Mouse (Mus musculus) limb, embryonic 14.5 days (tissue): ENCODE data around the gene Scaf4. TPM values are rescaled to one million over a fixed set of nuclear protein-coding genes. Genes with fewer than 3 reads are reported as not detected.

Source experiments
- ATAC-seq: fragments of 200-750 bp; cut with Nextera tagmentation; 2 replicates; pipeline ENCODE4 v1.8.0; 2017; ENCODE audit warnings: low read depth, moderate number of reproducible peaks, moderate TSS enrichment; ENCODE audit not compliant: low FRiP score
- DNase-seq: peaks from one replicate; pipeline ENCODE4 v3.0.0-alpha.2; 2015; ENCODE audit warnings: low spot score
- H3K27ac ChIP-seq: fragments of 300-500 bp; sonication (generic); replicated peaks from 2 replicates; pipeline ENCODE4 v1.5.1; 2014; ENCODE audit warnings: low read depth, mild to moderate bottlenecking, low read length, moderate library complexity, mixed read lengths
- H3K27me3 ChIP-seq: fragments of 300-500 bp; sonication (generic); 2 replicates; pipeline ENCODE4 v1.6.1; 2014; ENCODE audit warnings: low read length, mixed read lengths; ENCODE audit not compliant: control insufficient read depth, insufficient read depth
- H3K36me3 ChIP-seq: fragments of 300-500 bp; sonication (generic); 2 replicates; pipeline ENCODE4 v1.6.1; 2014; ENCODE audit warnings: mild to moderate bottlenecking, low read length, moderate library complexity, mixed read lengths; ENCODE audit not compliant: control insufficient read depth, insufficient read depth
- H3K4me1 ChIP-seq: fragments of 300-500 bp; sonication (generic); 2 replicates; pipeline ENCODE4 v1.6.1; 2014; ENCODE audit warnings: antibody characterized with exemption, low read length, mixed read lengths; ENCODE audit not compliant: control insufficient read depth, insufficient read depth
- H3K4me2 ChIP-seq: fragments of 300-500 bp; sonication (generic); replicated peaks from 2 replicates; pipeline ENCODE4 v1.6.1; 2014; ENCODE audit warnings: low read depth, mild to moderate bottlenecking, low read length, moderate library complexity; ENCODE audit not compliant: severe bottlenecking
- H3K4me3 ChIP-seq: fragments of 300-500 bp; sonication (generic); replicated peaks from 2 replicates; pipeline ENCODE4 v1.5.1; 2014; ENCODE audit warnings: low read length
- H3K9ac ChIP-seq: fragments of 300-500 bp; sonication (generic); 2 replicates; pipeline ENCODE4 v1.6.1; 2014; ENCODE audit warnings: mild to moderate bottlenecking, low read depth, low read length, moderate library complexity; ENCODE audit not compliant: severe bottlenecking
- H3K9me3 ChIP-seq: fragments of 300-500 bp; sonication (generic); 2 replicates; pipeline ENCODE4 v1.6.1; 2016; ENCODE audit warnings: low read length; ENCODE audit not compliant: control insufficient read depth
- POLR2A ChIP-seq: fragments of 200-500 bp; IDR thresholded peaks from 2 replicates; pipeline ENCODE4 v1.8.0; 2012; ENCODE audit warnings: inconsistent platforms, mild to moderate bottlenecking, moderate library complexity, borderline replicate concordance; ENCODE audit not compliant: insufficient read depth, insufficient read length; ENCODE audit errors: extremely low read depth
- WGBS: fragments of 180-500 bp; shearing (Covaris S2); extraction: QIAGEN DNeasy Blood & Tissue Kit; methylation state at CpG from one replicate; pipeline ENCODE4 v1.1.7; 2014; 5-methylcytosine and 5-hydroxymethylcytosine counted together
- polyA plus RNA-seq, 2 experiments: library from polyadenylated mRNA; depleted of rRNA in 1 of 2; stranded (reverse) in 1 of 2; unstranded in 1 of 2; fragments of >200 nt; fragmentation: Nextera tagmentation in 1 of 2; extraction: Ambion mirVana in 1 of 2; gene quantifications; 2 replicates each; pipeline versions ENCODE4 v1.2.1 to v1.2.3; 2012 to 2014

The Scaf4 gene
- 64.3 and 78.5 TPM in 2 replicates for polyA plus RNA-seq (2012; rRNA removed)
- polyA plus RNA-seq (2014; fragmentation: Nextera tagmentation; extraction: Ambion mirVana): 24.8 and 31.9 TPM in 2 replicates

DNA sequence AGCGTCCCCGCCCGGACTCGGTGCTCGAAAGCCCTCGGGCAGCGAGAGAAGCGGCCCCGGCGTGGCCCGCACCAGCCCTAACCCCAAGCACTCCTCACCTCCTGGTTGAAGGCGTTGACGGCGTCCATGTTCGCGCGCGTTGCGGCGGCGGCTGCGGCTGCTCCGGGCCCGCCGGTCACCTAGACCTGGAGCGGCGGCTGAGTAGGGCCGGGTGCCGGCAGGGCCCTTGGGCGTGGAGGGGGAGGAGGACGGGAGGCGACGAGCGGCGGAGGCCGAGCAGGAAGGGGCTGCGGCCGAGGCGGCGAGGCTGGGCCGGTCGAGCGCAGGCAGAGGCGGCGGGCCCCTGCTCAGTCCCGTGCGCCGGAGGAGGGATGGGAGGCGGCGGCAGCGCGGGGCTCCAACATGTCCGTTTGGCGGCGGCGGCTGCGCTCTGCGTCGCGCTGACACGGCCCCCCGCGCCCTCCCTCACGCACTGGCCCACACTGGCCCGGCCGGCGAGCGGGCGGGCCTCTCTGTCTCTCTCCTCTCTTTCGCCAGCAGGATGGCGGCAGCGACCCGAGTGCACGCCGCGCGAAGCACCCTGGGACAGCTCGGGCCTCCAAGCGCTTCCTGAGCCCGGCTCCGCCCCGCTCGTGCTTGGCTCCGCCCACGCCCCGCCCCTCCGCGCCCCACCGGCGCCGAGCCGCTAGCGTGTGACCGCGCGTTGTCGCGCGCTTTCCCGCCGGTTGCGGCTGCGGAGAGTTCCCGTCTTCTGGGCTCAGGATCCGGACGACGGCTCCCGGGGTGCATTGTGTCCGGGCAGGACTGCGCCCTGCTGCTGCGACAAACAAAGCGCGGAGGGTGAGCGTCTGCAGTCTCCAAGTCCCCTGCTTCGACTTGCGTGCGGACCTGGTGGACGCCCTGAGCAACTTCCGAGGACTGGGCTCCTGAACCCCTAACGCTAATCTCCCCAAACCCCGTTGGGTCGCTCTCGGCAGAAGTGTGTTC, at the start of gene Scaf4:
Scaf4 (minus strand) TSS at position 599 of the 987 bp plus-strand sequence.
- H3K9ac ChIP-seq: peak within 1 kb of the TSS; percentile 95
- H3K36me3 ChIP-seq: no peaks in the 10 kb centered on the region
- under 1% methylated on average over 66 of the region's 123 CpGs for WGBS
- peak within 1 kb of the TSS; percentile 91 for H3K27ac ChIP-seq
- H3K4me3 ChIP-seq: peak within 1 kb of the TSS; percentile 100
- peak; percentile 92 for DNase-seq
- H3K27me3 ChIP-seq: no peaks in the 10 kb centered on the region
- no peaks in the 10 kb centered on the region for H3K9me3 ChIP-seq
- peak; percentile 83; the same call in 1 of the 2 replicates for TF ChIP-seq POLR2A
- peak within 1 kb of the TSS; percentile 92 for H3K4me2 ChIP-seq
- peaks cover 19% of the 10 kb centered on the region for H3K4me1 ChIP-seq
- peak; percentile 96 for ATAC-seq

DNA sequence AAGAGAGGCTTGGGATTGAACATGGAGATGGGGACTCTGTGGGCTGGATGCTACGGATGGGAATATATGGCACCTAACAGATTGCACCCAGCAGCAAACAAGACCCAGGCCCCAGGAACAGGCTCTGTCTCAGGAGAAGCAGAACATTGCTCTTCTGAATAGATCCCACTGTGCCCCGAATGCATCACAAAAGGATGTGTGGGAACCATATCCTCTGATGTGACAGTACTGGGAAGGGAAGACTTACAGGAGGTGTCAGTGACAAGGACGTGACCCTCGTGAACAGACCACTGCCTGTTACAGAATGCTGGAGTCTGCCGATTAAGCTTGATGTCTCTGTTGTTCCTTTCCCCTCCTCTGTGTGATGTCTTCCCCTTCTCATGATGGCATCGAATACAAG, 48.2 kb upstream of the Scaf4 start:
- no peaks in the 10 kb centered on the region for H3K27me3 ChIP-seq
- TF ChIP-seq POLR2A: no peak
- no peaks in the 10 kb centered on the region for H3K4me1 ChIP-seq
- no peak overlapping the region for H3K4me2 ChIP-seq
- no peaks in the 10 kb centered on the region for H3K9me3 ChIP-seq
- 73% methylated on average over 6 of the region's 6 CpGs for WGBS
- no peak overlapping the region for H3K4me3 ChIP-seq
- H3K27ac ChIP-seq: no peak overlapping the region
- no peaks in the 10 kb centered on the region for H3K36me3 ChIP-seq
- H3K9ac ChIP-seq: no peak overlapping the region
- no peak for ATAC-seq
- no peak for DNase-seq

DNA sequence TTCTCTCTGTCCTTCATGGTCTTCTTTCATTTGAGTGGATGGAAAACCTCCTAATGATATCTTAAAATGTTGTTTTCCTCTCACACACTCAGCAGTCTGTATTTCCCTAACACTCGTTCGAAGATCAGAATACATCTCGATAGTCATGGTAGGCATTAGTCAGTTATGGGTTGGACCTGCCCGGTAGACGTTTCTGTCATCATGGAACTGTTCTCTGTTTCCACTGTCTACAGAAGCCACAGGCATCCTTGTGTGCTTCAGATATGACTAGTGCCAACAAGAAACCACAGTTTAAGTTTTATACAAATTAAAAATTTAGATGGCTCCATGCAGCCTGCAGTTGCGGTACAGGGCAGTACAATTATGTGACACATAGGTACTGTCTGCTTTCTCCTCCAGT, 46.7 kb upstream of the Scaf4 start:
- Histone ChIP-seq H3K9me3 (no peaks in the 10 kb centered on the region), H3K4me3 (no peak overlapping the region), H3K36me3 (no peaks in the 10 kb centered on the region), H3K27ac (no peak overlapping the region), H3K4me2 (no peak overlapping the region), H3K27me3 (no peaks in the 10 kb centered on the region), H3K4me1 (no peaks in the 10 kb centered on the region), H3K9ac (no peak overlapping the region)
- 90% methylated on average over 6 of the region's 6 CpGs for WGBS
- DNase-seq (no peak), ATAC-seq (no peak)
- TF ChIP-seq POLR2A: no peak

DNA sequence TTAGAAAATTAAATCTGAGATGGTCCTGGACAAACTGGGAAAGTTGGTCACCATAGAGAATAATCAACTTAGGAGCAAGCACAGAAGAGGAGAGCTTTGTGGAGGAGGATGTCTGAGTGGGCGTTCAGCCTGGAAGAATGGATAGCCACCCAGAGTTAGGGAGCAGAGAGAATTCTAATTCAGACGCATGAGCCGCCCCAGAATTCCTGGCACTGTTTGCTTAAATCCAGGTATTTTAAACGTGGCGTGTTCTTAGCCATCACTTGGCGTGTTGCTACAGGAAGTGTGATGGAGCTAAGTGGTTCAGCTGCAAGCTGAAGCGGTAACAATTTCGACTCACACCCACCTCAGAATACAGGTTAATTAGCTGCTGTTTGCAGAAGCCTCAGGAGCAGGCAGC, 45.2 kb upstream of the Scaf4 start:
- 59% methylated on average over 8 of the region's 8 CpGs for WGBS
- DNase-seq: no peak

DNA sequence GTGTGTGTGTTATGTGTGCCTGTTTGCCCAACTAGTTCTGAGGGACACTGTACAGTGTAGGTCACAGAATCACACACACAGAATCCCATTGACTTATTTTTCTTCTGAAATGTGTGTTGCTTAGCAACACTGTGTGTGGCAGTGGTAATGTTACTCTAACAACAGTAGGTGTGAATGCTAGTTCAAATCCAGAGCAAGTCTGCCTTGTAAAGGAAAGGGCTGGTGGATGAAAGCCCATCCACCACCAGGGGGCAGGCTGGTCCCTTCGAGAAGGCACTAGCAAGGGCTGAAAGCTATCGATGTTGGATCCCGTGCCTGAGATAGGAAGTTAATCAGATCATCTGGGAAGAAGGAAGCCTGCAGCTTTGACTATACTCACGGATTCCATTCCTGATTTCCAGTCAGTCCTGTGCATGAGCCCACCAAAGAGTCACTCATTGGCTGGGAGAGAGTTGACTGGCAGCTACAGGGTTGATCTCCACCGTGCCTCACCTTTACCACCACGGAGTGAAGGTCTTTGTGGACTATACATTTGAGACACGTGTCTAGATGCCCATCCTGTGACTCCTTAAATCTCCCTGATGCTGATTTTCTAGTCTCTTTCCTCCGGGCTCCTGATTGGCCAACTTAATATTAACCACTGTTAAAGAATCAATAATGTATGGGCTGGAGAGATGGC, 38.7 kb upstream of the Scaf4 start:
- no peaks in the 10 kb centered on the region for H3K9me3 ChIP-seq
- H3K4me1 ChIP-seq: no peaks in the 10 kb centered on the region
- ATAC-seq (peak; percentile 74), DNase-seq (peak; percentile 82)
- H3K36me3 ChIP-seq: no peaks in the 10 kb centered on the region
- no peaks in the 10 kb centered on the region for H3K27me3 ChIP-seq
- TF ChIP-seq POLR2A: no peak
- H3K9ac ChIP-seq: no peak overlapping the region
- 32% methylated on average over 8 of the region's 8 CpGs for WGBS
- H3K27ac ChIP-seq: no peak overlapping the region
- H3K4me3 ChIP-seq: no peak overlapping the region
- H3K4me2 ChIP-seq: no peak overlapping the region

More for the DNA sequence above, 45.2 kb upstream of the Scaf4 start:
- ATAC-seq: no peak
- no peak for TF ChIP-seq POLR2A
- no peak overlapping the region for H3K9ac ChIP-seq
- H3K36me3 ChIP-seq: no peaks in the 10 kb centered on the region
- no peak overlapping the region for H3K4me3 ChIP-seq
- no peak overlapping the region for H3K27ac ChIP-seq
- no peaks in the 10 kb centered on the region for H3K4me1 ChIP-seq
- H3K9me3 ChIP-seq: no peaks in the 10 kb centered on the region
- H3K27me3 ChIP-seq: no peaks in the 10 kb centered on the region
- no peak overlapping the region for H3K4me2 ChIP-seq
